Mouse (Mus musculus) forebrain, embryonic 10.5 days (tissue): ENCODE measurements around the gene Magohb. TPM values are rescaled to one million over a fixed set of nuclear protein-coding genes. Genes with fewer than 3 reads are reported as not detected.

ENCODE experiments used
- DNase-seq: peaks from one replicate; pipeline ENCODE4 v3.0.0-alpha.2; 2017; ENCODE audit warnings: low spot score; ENCODE audit errors: extremely low spot score
- H3K27ac ChIP-seq: fragments of 300-500 bp; sonication (generic); 2 replicates; pipeline ENCODE4 v1.5.1; 2016; ENCODE audit warnings: mild to moderate bottlenecking
- H3K27me3 ChIP-seq: fragments of 300-500 bp; sonication (generic); 2 replicates; pipeline ENCODE4 v1.6.1; 2016; ENCODE audit warnings: mild to moderate bottlenecking; ENCODE audit not compliant: poor library complexity, severe bottlenecking
- H3K36me3 ChIP-seq: fragments of 300-500 bp; sonication (generic); replicated peaks from 2 replicates; pipeline ENCODE4 v1.6.1; 2016; ENCODE audit warnings: mild to moderate bottlenecking, moderate library complexity
- H3K4me1 ChIP-seq: fragments of 300-500 bp; sonication (generic); 2 replicates; pipeline ENCODE4 v1.6.1; 2016
- H3K4me3 ChIP-seq: fragments of 300-500 bp; sonication (generic); 2 replicates; pipeline ENCODE4 v1.5.1; 2016; ENCODE audit warnings: mild to moderate bottlenecking, moderate library complexity
- H3K9me3 ChIP-seq: fragments of 300-500 bp; sonication (generic); 2 replicates; pipeline ENCODE4 v1.6.1; 2016; ENCODE audit warnings: mild to moderate bottlenecking, moderate library complexity
- WGBS: fragments of 180-500 bp; shearing (Covaris S2); methylation state at CpG from one replicate; pipeline ENCODE4 v1.1.7; 2016; 5-methylcytosine and 5-hydroxymethylcytosine counted together
- polyA plus RNA-seq: library from polyadenylated mRNA; unstranded; fragments of >200 nt; fragmentation: Nextera tagmentation; extraction: Ambion mirVana; gene quantifications from 2 replicates; pipeline ENCODE4 v1.2.1, GENCODE M21; 2016

Magohb gene
- polyA plus RNA-seq = 58.6 and 59.9 TPM in 2 replicates

DNA sequence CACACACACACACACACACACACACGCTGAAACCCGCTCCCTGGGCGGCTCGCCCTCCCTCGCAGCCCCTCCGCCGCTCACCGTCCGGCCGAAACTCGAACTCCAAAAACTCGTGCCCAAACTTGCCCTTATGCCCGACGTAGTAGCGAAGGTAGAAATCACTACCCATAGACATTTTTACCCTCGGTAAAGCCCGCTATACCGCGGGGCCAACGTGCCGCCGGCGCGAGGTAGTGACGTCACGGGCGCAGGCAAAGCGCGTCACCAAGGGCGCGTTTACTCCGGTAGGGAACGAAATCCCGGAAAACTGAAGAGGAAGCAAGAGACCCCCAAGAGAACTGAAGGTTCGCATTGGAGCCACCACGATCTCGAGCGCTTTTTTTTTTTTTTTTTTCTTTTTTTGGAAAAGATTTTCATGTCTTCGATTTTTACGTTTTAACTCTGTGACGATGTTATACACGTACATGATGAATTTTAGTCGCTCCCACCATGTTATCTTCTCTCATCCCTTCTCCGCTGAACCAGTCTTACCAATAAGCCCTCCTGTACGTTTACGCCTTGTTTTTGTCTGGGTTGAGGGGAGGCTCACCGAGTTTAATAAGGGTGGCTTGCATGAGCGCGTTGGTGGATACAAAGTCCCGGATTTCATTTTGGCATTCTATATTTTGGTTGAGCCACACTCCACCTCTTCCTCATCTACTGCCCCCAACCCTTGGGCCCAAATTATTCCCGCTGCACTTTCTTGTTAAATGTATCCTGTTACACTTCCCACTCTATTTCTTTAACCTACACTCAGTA is at the start of gene Magohb:
TSS of gene Magohb (minus strand) at position 254 of the 798 bp plus-strand sequence.
- H3K4me1 ChIP-seq = peaks cover 10% of the 10 kb centered on the region
- DNase-seq = peak; percentile 78
- WGBS = 4% methylated on average over 49 of the region's 51 CpGs
- no peaks in the 10 kb centered on the region for H3K27me3 ChIP-seq
- no peaks in the 10 kb centered on the region for H3K9me3 ChIP-seq
- H3K27ac ChIP-seq = peak within 1 kb of the TSS; percentile 91
- H3K36me3 ChIP-seq = peaks cover 5% of the 10 kb centered on the region
- H3K4me3 ChIP-seq = peak within 1 kb of the TSS; percentile 73

DNA sequence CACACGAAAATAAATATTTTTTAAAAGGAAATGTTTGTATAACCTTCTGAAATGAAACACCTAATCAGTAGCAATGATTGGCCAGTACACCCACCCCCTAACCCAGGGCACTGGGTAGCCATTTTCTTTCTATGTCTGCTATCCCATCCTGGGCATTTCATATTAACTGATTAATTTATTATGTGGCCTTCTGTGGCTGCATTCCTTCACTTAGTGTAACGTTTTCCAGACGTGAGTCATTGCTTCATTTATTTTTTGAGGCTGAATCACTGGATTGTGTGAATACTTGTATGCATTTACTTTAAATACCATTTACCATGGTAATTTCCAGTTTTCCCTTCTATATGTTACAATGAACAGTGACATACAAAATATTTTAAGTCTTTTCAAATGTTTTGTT is 47.0 kb upstream of the Magohb start:
- peaks cover 4% of the 10 kb centered on the region; the same call in 1 of the 2 replicates for H3K9me3 ChIP-seq
- no peaks in the 10 kb centered on the region for H3K4me1 ChIP-seq
- no peak for DNase-seq
- 78% methylated on average over 3 of the region's 3 CpGs for WGBS
- H3K36me3 ChIP-seq = no peaks in the 10 kb centered on the region
- H3K27ac ChIP-seq = no peak overlapping the region
- H3K27me3 ChIP-seq = no peaks in the 10 kb centered on the region
- no peak overlapping the region for H3K4me3 ChIP-seq

DNA sequence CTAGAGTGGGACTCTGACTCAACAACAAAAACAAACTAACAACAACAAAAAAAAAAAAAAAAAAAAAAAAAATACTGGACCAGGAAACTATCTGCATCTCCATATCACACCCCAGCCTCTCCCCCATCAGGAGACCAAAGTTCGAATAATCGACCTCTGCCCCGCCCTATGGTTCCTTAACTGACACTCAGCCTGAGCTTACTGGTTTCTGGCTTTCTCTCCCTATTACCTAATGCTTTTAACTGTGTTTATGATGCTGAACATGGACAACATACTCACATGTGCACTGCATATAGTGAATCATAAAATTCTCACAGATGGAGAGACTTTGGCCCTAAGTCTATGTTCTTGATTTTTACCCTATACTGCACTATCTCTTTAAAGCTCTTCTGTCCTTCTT is 46.3 kb upstream of the Magohb start:
- WGBS = 88% methylated on average over 3 of the region's 3 CpGs
- no peaks in the 10 kb centered on the region for H3K36me3 ChIP-seq

DNA sequence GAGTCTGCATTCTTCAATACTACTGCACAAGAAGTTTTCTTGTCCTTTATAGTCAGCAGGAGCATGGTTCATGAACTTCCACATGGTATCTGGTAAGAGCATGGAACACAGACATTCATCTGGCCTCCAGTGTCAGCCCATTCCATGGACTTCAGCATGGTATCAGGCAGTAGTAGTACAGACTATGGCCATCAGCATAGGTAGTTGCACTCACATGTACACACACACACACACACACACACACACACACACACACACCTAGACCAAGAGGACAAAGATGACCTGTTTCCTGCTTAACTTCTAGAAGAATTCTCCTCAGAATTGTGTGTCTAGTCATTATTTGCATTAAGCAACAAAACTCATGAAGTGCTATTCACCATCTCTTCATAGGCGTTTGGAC is 45.7 kb upstream of the Magohb start:
- H3K9me3 ChIP-seq = peaks cover 4% of the 10 kb centered on the region; the same call in 1 of the 2 replicates
- DNase-seq = no peak
- no peak overlapping the region for H3K4me3 ChIP-seq
- no peaks in the 10 kb centered on the region for H3K4me1 ChIP-seq
- 84% methylated on average over 1 of the region's 1 CpGs for WGBS
- H3K27me3 ChIP-seq = no peaks in the 10 kb centered on the region
- no peak overlapping the region for H3K27ac ChIP-seq
- no peaks in the 10 kb centered on the region for H3K36me3 ChIP-seq

More for the DNA sequence above, 46.3 kb upstream of the Magohb start:
- DNase-seq = no peak
- Histone ChIP-seq H3K4me3 (no peak overlapping the region), H3K4me1 (no peaks in the 10 kb centered on the region), H3K9me3 (peaks cover 4% of the 10 kb centered on the region; the same call in 1 of the 2 replicates), H3K27me3 (no peaks in the 10 kb centered on the region), H3K27ac (no peak overlapping the region)

DNA sequence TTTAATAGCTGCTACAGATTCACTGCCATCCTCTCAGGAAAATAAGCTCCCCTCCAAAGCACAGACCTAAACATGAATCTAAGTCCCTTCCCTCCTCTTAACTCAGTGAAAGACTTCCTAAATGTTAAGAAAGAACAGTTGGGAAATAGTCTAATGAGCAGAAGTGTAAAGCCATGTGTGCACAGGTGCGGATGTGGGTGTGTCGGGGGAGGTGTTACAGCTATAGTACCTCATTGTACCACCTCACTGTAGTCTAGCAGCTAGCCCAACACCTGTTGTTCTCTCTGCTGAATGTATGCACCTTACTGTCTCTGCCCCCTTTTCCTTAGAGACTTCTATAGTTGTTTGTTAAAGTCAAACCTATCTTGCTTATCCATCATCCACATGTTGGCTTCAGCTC is 34.0 kb upstream of the Magohb start:
- DNase-seq = no peak
- H3K4me3 ChIP-seq = no peak overlapping the region
- no peaks in the 10 kb centered on the region for H3K36me3 ChIP-seq
- no peaks in the 10 kb centered on the region for H3K27me3 ChIP-seq
- H3K9me3 ChIP-seq = no peaks in the 10 kb centered on the region; the same call in 1 of the 2 replicates
- no peaks in the 10 kb centered on the region for H3K4me1 ChIP-seq
- 88% methylated on average over 2 of the region's 2 CpGs for WGBS
- H3K27ac ChIP-seq = no peak overlapping the region

DNA sequence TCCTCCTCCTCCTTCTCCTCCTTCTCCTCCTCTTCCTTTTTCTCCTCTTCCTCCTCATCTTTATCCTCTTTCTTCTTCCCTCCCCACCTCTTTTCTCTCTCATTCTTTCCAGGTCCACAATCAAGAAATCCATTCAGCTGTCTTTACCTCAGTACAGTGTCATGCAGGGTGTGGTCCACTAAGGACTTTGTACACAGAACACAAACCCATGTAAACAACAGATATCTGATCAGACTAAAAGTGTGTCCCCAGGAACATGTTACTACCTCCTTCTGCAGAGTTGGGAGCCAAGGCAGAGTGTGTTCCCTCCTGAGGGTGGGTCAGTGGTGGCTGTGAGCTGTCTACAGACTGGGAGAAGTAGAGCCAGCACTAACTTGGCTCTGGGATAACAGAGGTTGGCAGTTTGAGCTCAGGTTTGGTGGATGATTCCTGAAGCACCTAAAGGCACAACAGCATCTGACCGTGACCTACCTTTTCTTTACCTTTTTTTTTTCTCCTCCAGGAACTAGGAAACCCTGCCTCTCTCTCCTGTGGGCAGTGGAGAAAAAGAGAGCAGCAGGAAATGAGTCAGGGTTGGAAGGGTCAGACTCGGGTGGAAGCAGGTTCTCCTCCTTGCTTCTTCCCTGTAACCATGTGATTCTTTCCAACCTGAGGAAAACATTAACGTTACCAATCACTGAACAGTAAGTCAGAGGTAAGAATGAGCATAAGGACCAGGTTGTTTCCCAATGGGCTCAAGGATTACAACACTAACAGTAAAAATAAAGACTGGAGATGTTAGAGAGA is 29.0 kb upstream of the Magohb start:
- no peak overlapping the region for H3K4me3 ChIP-seq
- DNase-seq = no peak
- H3K36me3 ChIP-seq = no peaks in the 10 kb centered on the region
- no peaks in the 10 kb centered on the region; the same call in 1 of the 2 replicates for H3K9me3 ChIP-seq
- no peaks in the 10 kb centered on the region for H3K27me3 ChIP-seq
- H3K4me1 ChIP-seq = no peaks in the 10 kb centered on the region
- no peak overlapping the region for H3K27ac ChIP-seq
- 82% methylated on average over 3 of the region's 3 CpGs for WGBS

DNA sequence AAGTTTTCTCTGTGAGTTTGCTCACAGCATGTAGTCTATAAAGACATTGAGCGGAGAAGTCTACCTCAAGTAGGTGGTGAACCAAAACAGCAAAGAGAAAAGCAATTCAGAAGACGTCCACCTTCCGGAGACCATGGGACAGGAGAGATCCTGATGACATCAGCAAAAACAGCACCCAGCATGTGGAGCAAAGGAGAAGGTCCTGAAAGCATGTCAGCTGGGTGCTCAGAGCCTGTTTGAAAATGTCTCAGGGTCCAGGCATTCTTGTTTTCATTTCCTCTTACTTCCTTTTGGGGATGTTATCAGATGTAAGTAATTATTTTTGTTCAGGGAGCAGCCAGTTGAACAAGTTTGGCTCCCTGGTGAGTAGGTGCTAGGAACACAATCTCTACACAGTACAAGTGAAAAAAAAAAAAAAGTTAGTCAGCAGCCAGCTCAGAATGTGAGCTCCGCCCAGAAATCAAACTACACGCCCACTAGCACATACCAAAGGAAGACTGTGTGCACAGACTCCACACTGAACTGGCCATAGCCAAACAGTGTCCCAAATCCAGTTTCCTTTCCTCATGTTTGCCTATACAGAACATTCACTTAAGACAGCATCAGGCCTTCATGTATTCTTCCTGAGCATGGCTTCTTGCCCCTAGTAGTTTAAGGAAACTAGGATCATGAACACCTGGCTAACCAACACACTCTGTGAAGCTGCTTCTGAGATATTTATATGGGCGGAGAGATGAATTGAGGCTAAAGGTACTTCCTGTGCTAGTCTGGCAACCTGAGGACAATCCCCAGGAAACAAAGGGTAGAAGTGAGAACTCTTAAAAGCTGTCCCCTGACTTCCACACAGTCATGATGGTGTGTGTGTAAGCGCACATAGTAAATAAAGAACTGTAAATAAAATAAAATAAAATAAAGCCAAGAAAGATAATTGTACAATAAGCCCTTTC is 23.4 kb upstream of the Magohb start:
- H3K4me1 ChIP-seq = no peaks in the 10 kb centered on the region
- DNase-seq = no peak
- H3K4me3 ChIP-seq = no peak overlapping the region
- no peaks in the 10 kb centered on the region for H3K9me3 ChIP-seq
- no peak overlapping the region for H3K27ac ChIP-seq
- 88% methylated on average over 7 of the region's 7 CpGs for WGBS
- H3K27me3 ChIP-seq = no peaks in the 10 kb centered on the region
- H3K36me3 ChIP-seq = no peaks in the 10 kb centered on the region

DNA sequence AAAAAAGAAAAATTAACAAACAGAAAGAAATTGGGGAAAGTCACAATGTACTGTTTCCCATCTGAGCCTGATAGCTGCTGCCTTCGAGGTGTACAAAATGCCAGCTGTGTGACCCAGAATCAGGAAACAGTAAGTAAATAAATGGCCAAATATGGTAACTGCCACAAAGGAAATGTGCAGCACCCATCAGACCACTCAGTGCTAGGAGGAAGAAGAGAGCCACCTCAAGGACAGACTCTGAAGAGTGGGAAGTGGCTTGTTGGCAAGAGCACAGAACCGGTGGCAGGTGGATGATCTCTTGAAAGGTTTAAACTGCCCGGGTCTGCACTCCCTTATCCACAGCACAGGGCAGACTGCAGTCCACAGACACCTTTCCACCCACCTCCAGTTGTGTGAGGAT is 15.0 kb upstream of the Magohb start:
- WGBS = 81% methylated on average over 3 of the region's 3 CpGs
- Histone ChIP-seq H3K36me3 (no peaks in the 10 kb centered on the region), H3K27ac (no peak overlapping the region), H3K27me3 (no peaks in the 10 kb centered on the region), H3K4me1 (no peaks in the 10 kb centered on the region), H3K4me3 (no peak overlapping the region), H3K9me3 (no peaks in the 10 kb centered on the region)
- DNase-seq = no peak

DNA sequence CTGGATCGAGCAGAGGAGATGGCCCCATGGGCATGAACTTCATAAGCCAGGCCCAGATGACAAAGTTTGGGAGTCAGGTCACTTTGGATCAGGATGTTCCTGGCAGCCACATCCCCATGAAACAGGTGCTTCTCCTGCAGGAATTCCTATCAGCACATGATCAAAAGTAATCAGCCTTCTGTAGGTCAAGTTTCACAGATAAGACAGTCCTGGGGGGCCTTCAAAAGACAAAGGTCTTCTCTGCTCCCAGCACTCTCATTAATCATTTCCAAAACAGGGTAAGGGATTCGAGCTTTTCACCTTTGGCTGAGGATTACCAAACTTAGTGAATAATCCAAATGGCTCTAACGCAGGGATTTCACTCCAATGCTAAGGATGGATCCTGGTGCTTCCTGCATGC is 11.7 kb upstream of the Magohb start:
- Histone ChIP-seq H3K4me3 (no peak overlapping the region), H3K27ac (no peak overlapping the region), H3K27me3 (no peaks in the 10 kb centered on the region), H3K4me1 (no peaks in the 10 kb centered on the region), H3K36me3 (no peaks in the 10 kb centered on the region), H3K9me3 (no peaks in the 10 kb centered on the region)
- DNase-seq = no peak
- WGBS = 64% methylated on average over 3 of the region's 3 CpGs

DNA sequence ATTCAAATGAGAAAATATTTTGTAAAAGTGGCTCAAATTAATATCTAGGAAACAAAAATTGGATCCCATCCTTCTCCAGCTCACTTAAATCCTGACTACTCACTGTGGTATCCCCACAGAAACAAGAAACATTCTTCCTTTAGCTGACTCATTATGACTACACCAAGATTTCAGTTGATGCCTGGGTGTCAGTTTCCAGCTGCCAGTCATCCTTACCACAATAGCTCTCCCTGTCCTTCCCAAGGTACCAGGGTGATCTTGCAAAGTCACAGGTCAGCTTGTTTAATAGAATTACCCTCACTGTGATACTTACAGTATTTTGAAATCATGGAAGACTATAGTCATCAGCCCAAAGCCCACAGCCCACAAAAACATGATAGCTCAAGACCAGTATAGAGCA is 5.5 kb upstream of the Magohb start:
- Histone ChIP-seq H3K9me3 (no peaks in the 10 kb centered on the region), H3K27me3 (no peaks in the 10 kb centered on the region), H3K4me1 (no peaks in the 10 kb centered on the region), H3K36me3 (no peaks in the 10 kb centered on the region), H3K27ac (no peak overlapping the region), H3K4me3 (no peak overlapping the region)
- DNase-seq = no peak

DNA sequence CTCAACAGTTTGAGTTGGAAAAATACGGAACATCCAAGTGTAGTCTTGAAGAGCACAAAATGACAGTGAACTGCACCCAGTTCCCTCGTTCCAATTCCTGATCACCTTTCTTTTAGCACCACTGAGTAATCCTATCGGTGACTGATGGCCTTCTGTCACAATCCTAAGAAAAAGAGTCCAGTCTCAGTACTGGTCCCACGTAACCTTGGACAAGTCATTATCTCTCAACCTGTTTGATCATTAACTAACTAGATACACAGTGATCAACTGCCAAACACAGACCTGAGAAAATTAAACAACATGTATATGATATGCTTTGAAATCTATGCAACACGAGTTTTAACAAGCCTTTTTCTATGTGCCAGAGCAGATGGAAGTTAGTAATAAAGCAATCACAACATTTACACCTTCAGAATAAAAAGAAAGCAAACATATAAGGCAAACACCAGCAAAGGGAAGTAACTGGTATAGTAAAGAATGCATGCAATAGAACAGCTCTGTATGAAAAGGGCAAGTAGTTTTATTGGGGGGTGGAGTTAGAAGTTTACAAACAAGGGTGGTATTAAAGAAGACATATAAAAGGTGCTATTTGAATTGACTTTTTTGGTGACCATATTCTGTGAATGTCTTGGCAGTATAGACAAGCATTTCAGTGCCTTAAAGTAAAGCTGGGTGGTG is 1.5 kb upstream of the Magohb start:
- 90% methylated on average over 5 of the region's 5 CpGs for WGBS
- Histone ChIP-seq H3K4me3 (no peak overlapping the region), H3K36me3 (no peaks in the 10 kb centered on the region), H3K4me1 (peaks cover 10% of the 10 kb centered on the region), H3K27me3 (no peaks in the 10 kb centered on the region), H3K27ac (no peak overlapping the region), H3K9me3 (no peaks in the 10 kb centered on the region)
- DNase-seq = no peak

DNA sequence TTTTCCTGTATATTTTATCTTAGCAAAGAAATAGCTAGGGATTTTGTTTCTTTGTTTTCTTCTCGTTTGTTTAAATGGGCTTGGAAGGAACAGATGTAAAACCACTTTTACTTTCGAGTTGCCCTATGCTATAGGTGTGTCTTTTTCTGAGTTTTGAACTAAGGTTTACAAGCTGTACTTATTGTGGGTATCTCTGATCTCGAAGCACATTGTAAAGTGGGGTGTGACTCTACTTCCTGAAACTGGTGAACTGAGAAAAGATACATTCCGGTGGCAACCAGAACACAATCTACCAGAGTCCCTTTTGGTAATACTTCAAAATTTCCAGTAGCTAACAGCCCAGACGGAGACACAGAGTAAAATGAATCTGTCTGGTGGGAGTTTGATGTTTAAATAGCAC is 872 bp upstream of the Magohb start:
- Histone ChIP-seq H3K9me3 (no peaks in the 10 kb centered on the region), H3K4me1 (peaks cover 10% of the 10 kb centered on the region), H3K36me3 (no peaks in the 10 kb centered on the region; the same call in 1 of the 2 replicates), H3K4me3 (peak overlapping the region; percentile 73; the same call in 1 of the 2 replicates), H3K27ac (no peak overlapping the region), H3K27me3 (no peaks in the 10 kb centered on the region)
- DNase-seq = no peak
- WGBS = 88% methylated on average over 5 of the region's 5 CpGs
